Mouse (Mus musculus): Measurements from ENCODE around the gene Cdk15. TPM values are rescaled to one million over a fixed set of nuclear protein-coding genes. Genes with fewer than 3 reads are reported as not detected.

The Cdk15 gene
- total RNA-seq (2021): under 1 TPM; 0.44 to 0.83 TPM
- long read RNA-seq, experiment 1: 0 reads
- long read RNA-seq, experiment 2: 0 reads

- intact Hi-C loops (cut with DNase I): loop anchor here (5.0 kb wide), 1 partner anchor 361 kb away; no protein-coding TSS in a partner anchor
- no peak for DNase-seq (ENCODE audit: low spot score in 2 of 2)
These were observed at the start of gene Cdk15 for GRCm38 (mm10) chr1:59256751-59257231. Gene Cdk15 (plus strand): TSS chr1:59256906.

- DNase-seq (ENCODE audit: low spot score in 2 of 2): no peak
- intact Hi-C loops (cut with DNase I): no loop called here
These were observed 48.4 kb upstream of the Cdk15 start for GRCm38 (mm10) chr1:59208331-59208730.

- intact Hi-C loops (cut with DNase I): no loop called here
- no peak for DNase-seq (ENCODE audit: low spot score in 2 of 2)
These were observed 45.1 kb upstream of the Cdk15 start for GRCm38 (mm10) chr1:59211651-59212050.

- intact Hi-C loops (cut with DNase I): no loop called here
- DNase-seq (ENCODE audit: low spot score in 2 of 2): no peak
These were observed 44.5 kb upstream of the Cdk15 start for GRCm38 (mm10) chr1:59212076-59212779.

- no peak for DNase-seq (ENCODE audit: low spot score in 2 of 2)
- intact Hi-C loops (cut with DNase I): no loop called here
These were observed 43.8 kb upstream of the Cdk15 start for GRCm38 (mm10) chr1:59212951-59213350.

GRCm38 (mm10) chr1:59215446-59215845 lies 41.3 kb upstream of the Cdk15 start:
- DNase-seq (ENCODE audit: low spot score in 2 of 2): no peak
- intact Hi-C loops (cut with DNase I): no loop called here

GRCm38 (mm10) chr1:59220371-59220770 lies 36.3 kb upstream of the Cdk15 start:
- intact Hi-C loops (cut with DNase I): no loop called here
- no peak for DNase-seq (ENCODE audit: low spot score in 2 of 2)

GRCm38 (mm10) chr1:59221591-59221990 lies 35.1 kb upstream of the Cdk15 start:
- no peak for DNase-seq (ENCODE audit: low spot score in 2 of 2)

GRCm38 (mm10) chr1:59222101-59222825 lies 34.4 kb upstream of the Cdk15 start:
- DNase-seq (ENCODE audit: low spot score in 2 of 2): no peak
- intact Hi-C loops (cut with DNase I): no loop called here

More at GRCm38 (mm10) chr1:59221591-59221990, 35.1 kb upstream of the Cdk15 start:
- intact Hi-C loops (cut with DNase I): no loop called here

GRCm38 (mm10) chr1:59228552-59228951 lies 28.2 kb upstream of the Cdk15 start:
- intact Hi-C loops (cut with DNase I): no loop called here
- no peak for DNase-seq (ENCODE audit: low spot score in 2 of 2)

GRCm38 (mm10) chr1:59229187-59229586 lies 27.5 kb upstream of the Cdk15 start:
- intact Hi-C loops (cut with DNase I): no loop called here
- DNase-seq (ENCODE audit: low spot score in 2 of 2): no peak

- intact Hi-C loops (cut with DNase I): no loop called here
- peak; percentile 99 to 100 for DNase-seq (ENCODE audit: low spot score in 2 of 2)
These were observed 19.8 kb upstream of the Cdk15 start, which contains the start of gene Als2 for GRCm38 (mm10) chr1:59236856-59237441. Gene Als2 (minus strand): TSS chr1:59237231.

- DNase-seq (ENCODE audit: low spot score in 2 of 2): peak; percentile 65 to 76
- intact Hi-C loops (cut with DNase I): no loop called here
These were observed 19.0 kb upstream of the Cdk15 start for GRCm38 (mm10) chr1:59237614-59238211.

GRCm38 (mm10) chr1:59243770-59244169 lies 12.9 kb upstream of the Cdk15 start:
- intact Hi-C loops (cut with DNase I): no loop called here
- DNase-seq (ENCODE audit: low spot score in 2 of 2): no peak

- peak; percentile 15 to 53 for DNase-seq (ENCODE audit: low spot score in 2 of 2)
- intact Hi-C loops (cut with DNase I): loop anchor here (5.0 kb wide), 1 partner anchor 375 kb away; no protein-coding TSS in a partner anchor
These were observed 9.1 kb upstream of the Cdk15 start for GRCm38 (mm10) chr1:59247602-59248001.

GRCm38 (mm10) chr1:59252762-59253161 lies 3.9 kb upstream of the Cdk15 start:
- DNase-seq (ENCODE audit: low spot score in 2 of 2): no peak
- intact Hi-C loops (cut with DNase I): no loop called here

GRCm38 (mm10) chr1:59253301-59253909 lies 3.3 kb upstream of the Cdk15 start:
- no peak for DNase-seq (ENCODE audit: low spot score in 2 of 2)

GRCm38 (mm10) chr1:59257736-59258135 lies 1.0 kb downstream of the Cdk15 start:
- intact Hi-C loops (cut with DNase I): loop anchor here (5.0 kb wide), 1 partner anchor 360 kb away; no protein-coding TSS in a partner anchor
- no peak for DNase-seq (ENCODE audit: low spot score in 2 of 2)

More at GRCm38 (mm10) chr1:59253301-59253909, 3.3 kb upstream of the Cdk15 start:
- intact Hi-C loops (cut with DNase I): no loop called here

- DNase-seq (ENCODE audit: low spot score in 2 of 2): no peak
- intact Hi-C loops (cut with DNase I): no loop called here
These were observed 12.2 kb downstream of the Cdk15 start for GRCm38 (mm10) chr1:59268931-59269330.
